Mouse (Mus musculus) right cerebral cortex, adult 2 months (tissue): Measurements from ENCODE around the gene Csnk1g1.
A peak's percentile ranks its signal among the peaks of the same experiment; 100 is the strongest.

ENCODE experiments used
- DNase-seq, 2 experiments: peaks; one replicate each; pipeline ENCODE4 v3.0.0; 2021 to 2022; ENCODE audit warnings: low spot score in 2 of 2

The Csnk1g1 gene

GRCm38 (mm10) chr9:66068056-66068455, 159.3 kb downstream of the Csnk1g1 start:
- no peak for DNase-seq

GRCm38 (mm10) chr9:66068971-66069391, 160.3 kb downstream of the Csnk1g1 start:
- DNase-seq: peak in 1 of 2 experiments; percentile 28

- peak; percentile 57 to 63 for DNase-seq
Measured at GRCm38 (mm10) chr9:66069583-66069982, 160.9 kb downstream of the Csnk1g1 start, which contains the start of gene Snx22. TSS of gene Snx22 (minus strand) at chr9:66069719.

GRCm38 (mm10) chr9:66070151-66070550, 161.4 kb downstream of the Csnk1g1 start:
- no peak for DNase-seq

- no peak for DNase-seq
Measured at GRCm38 (mm10) chr9:66072754-66073153, 164.0 kb downstream of the Csnk1g1 start.

- DNase-seq: no peak
Measured at GRCm38 (mm10) chr9:66078072-66078471, 169.3 kb downstream of the Csnk1g1 start.

- no peak for DNase-seq
Measured at GRCm38 (mm10) chr9:66078493-66078892, 169.8 kb downstream of the Csnk1g1 start.

- no peak for DNase-seq
Measured at GRCm38 (mm10) chr9:66080804-66081459, 172.2 kb downstream of the Csnk1g1 start.

GRCm38 (mm10) chr9:66081999-66082398, 173.3 kb downstream of the Csnk1g1 start:
- DNase-seq: no peak

GRCm38 (mm10) chr9:66084171-66084570, 175.4 kb downstream of the Csnk1g1 start:
- no peak for DNase-seq

GRCm38 (mm10) chr9:66087062-66087461, 178.3 kb downstream of the Csnk1g1 start:
- no peak for DNase-seq

- peak; percentile 45 to 54 for DNase-seq
Measured at GRCm38 (mm10) chr9:66088411-66088810, 179.7 kb downstream of the Csnk1g1 start.

GRCm38 (mm10) chr9:66090593-66091244, 182.0 kb downstream of the Csnk1g1 start:
- DNase-seq: no peak

GRCm38 (mm10) chr9:66091327-66092231, 182.9 kb downstream of the Csnk1g1 start:
- no peak for DNase-seq

GRCm38 (mm10) chr9:66092664-66093063, 183.9 kb downstream of the Csnk1g1 start:
- no peak for DNase-seq
